Mouse (Mus musculus) kidney, embryonic 15.5 days (tissue): ENCODE results near the gene Intu. TPM values are rescaled to one million over a fixed set of nuclear protein-coding genes. Genes with fewer than 3 reads are reported as not detected.

Source experiments
- ATAC-seq: fragments of 200-750 bp; cut with Nextera tagmentation; replicated peaks from 2 replicates; pipeline ENCODE4 v1.8.0; 2017; ENCODE audit warnings: moderate TSS enrichment; ENCODE audit not compliant: low FRiP score
- H3K27ac ChIP-seq: fragments of 300-500 bp; sonication (generic); 2 replicates; pipeline ENCODE4 v1.5.1; 2015; ENCODE audit warnings: mild to moderate bottlenecking, inconsistent platforms
- H3K27me3 ChIP-seq: fragments of 300-500 bp; sonication (generic); 2 replicates; pipeline ENCODE4 v1.6.1; 2015; ENCODE audit warnings: inconsistent platforms
- H3K36me3 ChIP-seq: fragments of 300-500 bp; sonication (generic); 2 replicates; pipeline ENCODE4 v1.6.1; 2015; ENCODE audit warnings: inconsistent platforms
- H3K4me1 ChIP-seq: fragments of 300-500 bp; sonication (generic); 2 replicates; pipeline ENCODE4 v1.6.1; 2015; ENCODE audit warnings: inconsistent platforms
- H3K4me2 ChIP-seq: fragments of 300-500 bp; sonication (generic); 2 replicates; pipeline ENCODE4 v1.6.1; 2015; ENCODE audit warnings: moderate library complexity, mild to moderate bottlenecking, inconsistent platforms
- H3K4me3 ChIP-seq: fragments of 300-500 bp; sonication (generic); replicated peaks from 2 replicates; pipeline ENCODE4 v1.5.1; 2015; ENCODE audit warnings: mild to moderate bottlenecking, inconsistent platforms
- H3K9ac ChIP-seq: fragments of 300-500 bp; sonication (generic); 2 replicates; pipeline ENCODE4 v1.6.1; 2015; ENCODE audit warnings: mild to moderate bottlenecking, inconsistent platforms
- H3K9me3 ChIP-seq: fragments of 300-500 bp; sonication (generic); replicated peaks from 2 replicates; pipeline ENCODE4 v1.6.1; 2016; ENCODE audit warnings: inconsistent platforms
- WGBS: fragments of 180-500 bp; shearing (Covaris S2); methylation state at CpG from one replicate; pipeline ENCODE4 v1.1.7; 2015; ENCODE audit warnings: mixed read lengths; 5-methylcytosine and 5-hydroxymethylcytosine counted together
- microRNA-seq: library from miRNA; unstranded; fragments of <30 nt; microRNA quantifications from one replicate; pipeline ENCODE4, GENCODE M21; 2016
- polyA plus RNA-seq: library from polyadenylated mRNA; unstranded; fragments of >200 nt; fragmentation: Nextera tagmentation; extraction: Ambion mirVana; gene quantifications from 2 replicates; pipeline ENCODE4 v1.2.1, GENCODE M21; 2015

Intu gene
- polyA plus RNA-seq, 1 experiment from 2014 or later = 3.4 TPM

- WGBS = under 1% methylated on average over 80 of the region's 93 CpGs
- H3K4me3 ChIP-seq = peak overlapping the region; percentile 73
- peaks cover 16% of the 10 kb centered on the region for H3K4me1 ChIP-seq
These were observed 214.0 kb downstream of the Intu start for GRCm38 (mm10) chr3:40744836-40745660.

GRCm38 (mm10) chr3:40745661-40746547, 214.8 kb downstream of the Intu start:
- H3K27me3 ChIP-seq = 0 out of 2 replicates have a peak, but pooled peaks cover 3% of the 10 kb centered on the region
- 3% methylated on average over 37 of the region's 37 CpGs for WGBS
- H3K4me1 ChIP-seq = peaks cover 16% of the 10 kb centered on the region
- H3K36me3 ChIP-seq = no peaks in the 10 kb centered on the region
- peak overlapping the region; percentile 66 for H3K9ac ChIP-seq
- ATAC-seq = no peak; the same call in 1 of the 2 replicates
- peak overlapping the region; percentile 66 for H3K27ac ChIP-seq
- H3K4me3 ChIP-seq = peak overlapping the region; percentile 73
- no peaks in the 10 kb centered on the region for H3K9me3 ChIP-seq
- peak overlapping the region; percentile 98 for H3K4me2 ChIP-seq

More at GRCm38 (mm10) chr3:40744836-40745660, 214.0 kb downstream of the Intu start:
- ATAC-seq = peak; percentile 98
- Histone ChIP-seq H3K27me3 (0 out of 2 replicates have a peak, but pooled peaks cover 3% of the 10 kb centered on the region), H3K27ac (peak overlapping the region; percentile 66), H3K9me3 (no peaks in the 10 kb centered on the region), H3K4me2 (peak overlapping the region; percentile 98), H3K36me3 (no peaks in the 10 kb centered on the region), H3K9ac (peak overlapping the region; percentile 66)

Small RNAs within 50 kb of the gene (microRNA-seq; reads per million reads assigned to microRNA genes)
- gene Gm23810 = not detected

Other genes with a start within 250 kb of the Intu start
- gene Slc25a31, start 177.6 kb downstream of the Intu start, polyA plus RNA-seq = 0.10 and 0.12 TPM in 2 replicates
- gene Hspa4l, start 213.2 kb downstream of the Intu start, polyA plus RNA-seq = 8.1 and 10.3 TPM in 2 replicates